Mouse (Mus musculus): Measurements from ENCODE around the gene Bmpr1a. TPM values are rescaled to one million over a fixed set of nuclear protein-coding genes. Genes with fewer than 3 reads are reported as not detected.

Gene Bmpr1a
- polyA plus RNA-seq, 1 experiment from 2014 or later: 56.8 TPM

Other genes starting within 250 kb of the Bmpr1a start
- 9.5 and 11.0 TPM in 2 replicates for gene Shld2, start 192.8 kb downstream of the Bmpr1a start, polyA plus RNA-seq (2014; fragmentation: Nextera tagmentation; extraction: Ambion mirVana)
- gene Glud1, start 192.6 kb downstream of the Bmpr1a start, polyA plus RNA-seq (2014; fragmentation: Nextera tagmentation; extraction: Ambion mirVana): 100 and 104 TPM in 2 replicates
- gene Fam25c, start 147.9 kb downstream of the Bmpr1a start, polyA plus RNA-seq (2014; fragmentation: Nextera tagmentation; extraction: Ambion mirVana): not detected in 2 replicates
- 45.5 and 49.5 TPM in 2 replicates for gene Sncg, start 128.6 kb downstream of the Bmpr1a start, polyA plus RNA-seq (2014; fragmentation: Nextera tagmentation; extraction: Ambion mirVana)
- gene Mmrn2, start 127.9 kb downstream of the Bmpr1a start, polyA plus RNA-seq (2014; fragmentation: Nextera tagmentation; extraction: Ambion mirVana): 8.1 and 8.2 TPM in 2 replicates
- gene 9230112D13Rik, start 19.5 kb upstream of the Bmpr1a start, polyA plus RNA-seq (2014; fragmentation: Nextera tagmentation; extraction: Ambion mirVana): not detected in 2 replicates
- 1.6 and 2.0 TPM in 2 replicates for gene Ldb3, start 85.3 kb upstream of the Bmpr1a start, polyA plus RNA-seq (2014; fragmentation: Nextera tagmentation; extraction: Ambion mirVana)
- not detected in 2 replicates for gene Opn4, start 96.8 kb upstream of the Bmpr1a start, polyA plus RNA-seq (2014; fragmentation: Nextera tagmentation; extraction: Ambion mirVana)
- gene Wapl, start 170.6 kb upstream of the Bmpr1a start, polyA plus RNA-seq (2014; fragmentation: Nextera tagmentation; extraction: Ambion mirVana): 29.4 and 29.7 TPM in 2 replicates